Mouse (Mus musculus) cerebellum, adult 9-10 months (tissue): Measurements from ENCODE around the gene Gm17087.

ENCODE experiments used
- DNase-seq: peaks from one replicate; pipeline ENCODE4 v3.0.0; 2022

The Gm17087 gene

GRCm38 (mm10) chr17:8541974-8542538 lies 24.7 kb downstream of the Gm17087 start:
- DNase-seq: no peak

GRCm38 (mm10) chr17:8538102-8538501 lies 28.6 kb downstream of the Gm17087 start:
- DNase-seq: no peak

DNA sequence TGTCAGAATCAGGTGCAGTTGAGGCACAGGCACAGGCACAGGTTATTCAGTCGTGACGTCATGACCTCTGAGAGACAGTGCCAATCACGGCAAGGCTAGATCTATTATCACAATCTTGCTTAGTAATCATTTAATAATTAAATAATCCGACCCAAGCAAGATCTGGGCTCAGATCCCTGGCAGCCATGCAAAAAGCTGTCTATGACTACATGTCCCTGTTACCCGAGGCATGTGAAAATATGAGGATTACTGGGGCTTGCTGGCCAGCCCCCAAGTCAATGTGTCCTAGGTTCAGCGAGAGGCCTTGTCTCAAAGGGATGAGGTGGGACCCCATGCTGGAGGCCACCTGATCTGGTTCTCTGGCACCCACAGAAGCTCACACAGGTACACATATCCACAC lies 30.2 kb downstream of the Gm17087 start:
- DNase-seq: no peak

GRCm38 (mm10) chr17:8533828-8534227 lies 32.9 kb downstream of the Gm17087 start:
- no peak for DNase-seq

DNA sequence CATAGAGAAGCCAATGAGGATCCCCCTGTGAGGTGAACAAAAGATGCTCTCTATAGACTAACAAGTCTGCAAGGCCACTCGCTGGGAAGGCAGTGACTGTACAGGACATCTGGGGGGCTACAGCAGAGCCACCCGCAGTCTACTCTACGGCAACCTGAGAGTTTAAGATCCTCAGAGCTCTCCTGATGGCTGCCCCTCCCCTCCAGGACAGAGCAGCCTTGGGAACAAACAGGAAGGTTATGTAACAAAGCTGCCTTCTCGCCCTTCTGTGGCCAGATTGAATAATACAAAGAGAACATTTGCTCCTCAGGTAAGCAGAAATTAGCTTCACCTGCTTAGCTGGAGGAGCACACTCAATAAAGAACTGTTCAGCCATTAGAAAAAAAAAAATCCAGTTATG lies 34.1 kb downstream of the Gm17087 start:
- peak; percentile 86 for DNase-seq

DNA sequence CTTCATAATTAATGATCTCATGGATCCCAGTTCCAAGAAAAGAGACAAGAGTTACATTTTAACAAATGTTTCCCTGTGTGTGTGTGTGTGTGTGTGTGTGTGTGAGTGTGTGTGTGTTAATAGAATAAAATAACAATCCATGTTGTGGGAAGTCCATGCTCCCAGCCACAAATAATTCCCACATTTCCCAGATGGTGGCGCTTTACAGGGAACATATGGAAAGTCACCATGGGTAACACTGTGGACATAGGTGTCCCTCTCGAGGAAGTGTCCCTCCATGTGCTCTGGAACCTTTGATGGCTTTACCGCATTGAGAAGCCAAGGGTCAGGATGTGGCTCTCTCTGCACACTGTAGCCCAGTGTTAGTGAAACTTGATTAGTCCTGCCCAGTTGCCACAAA lies 38.1 kb downstream of the Gm17087 start:
- DNase-seq: no peak

GRCm38 (mm10) chr17:8526815-8527261 lies 39.9 kb downstream of the Gm17087 start:
- peak; percentile 82 for DNase-seq

GRCm38 (mm10) chr17:8525971-8526740 lies 40.6 kb downstream of the Gm17087 start:
- peak; percentile 75 for DNase-seq

DNA sequence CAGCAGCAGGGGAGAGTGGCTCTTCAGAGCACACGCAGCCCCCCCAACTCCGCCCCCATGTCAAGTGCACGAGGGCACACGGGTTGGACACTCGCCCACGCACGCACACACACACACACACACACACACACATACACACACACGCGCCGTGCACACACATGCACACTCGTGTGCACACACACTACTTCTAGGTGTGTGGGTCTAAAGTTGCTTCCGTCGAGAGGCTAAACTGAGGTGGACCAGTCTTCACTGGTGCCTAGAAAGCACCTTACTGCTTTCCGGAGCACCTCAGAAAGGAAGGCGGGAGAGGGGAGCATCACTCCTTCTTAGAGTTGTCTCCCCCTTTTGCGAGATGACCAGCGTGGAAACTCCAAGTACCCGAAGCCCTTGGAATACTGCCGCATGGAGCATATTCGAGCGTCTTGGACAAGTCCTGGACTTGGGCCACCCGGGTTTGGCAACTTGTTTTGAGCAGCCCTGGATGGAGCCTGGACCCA lies 41.5 kb downstream of the Gm17087 start, which contains the start of gene Pde10a:
TSS of gene Pde10a (plus strand) at position 148 of the 497 bp plus-strand sequence.
- peak; percentile 87 for DNase-seq

DNA sequence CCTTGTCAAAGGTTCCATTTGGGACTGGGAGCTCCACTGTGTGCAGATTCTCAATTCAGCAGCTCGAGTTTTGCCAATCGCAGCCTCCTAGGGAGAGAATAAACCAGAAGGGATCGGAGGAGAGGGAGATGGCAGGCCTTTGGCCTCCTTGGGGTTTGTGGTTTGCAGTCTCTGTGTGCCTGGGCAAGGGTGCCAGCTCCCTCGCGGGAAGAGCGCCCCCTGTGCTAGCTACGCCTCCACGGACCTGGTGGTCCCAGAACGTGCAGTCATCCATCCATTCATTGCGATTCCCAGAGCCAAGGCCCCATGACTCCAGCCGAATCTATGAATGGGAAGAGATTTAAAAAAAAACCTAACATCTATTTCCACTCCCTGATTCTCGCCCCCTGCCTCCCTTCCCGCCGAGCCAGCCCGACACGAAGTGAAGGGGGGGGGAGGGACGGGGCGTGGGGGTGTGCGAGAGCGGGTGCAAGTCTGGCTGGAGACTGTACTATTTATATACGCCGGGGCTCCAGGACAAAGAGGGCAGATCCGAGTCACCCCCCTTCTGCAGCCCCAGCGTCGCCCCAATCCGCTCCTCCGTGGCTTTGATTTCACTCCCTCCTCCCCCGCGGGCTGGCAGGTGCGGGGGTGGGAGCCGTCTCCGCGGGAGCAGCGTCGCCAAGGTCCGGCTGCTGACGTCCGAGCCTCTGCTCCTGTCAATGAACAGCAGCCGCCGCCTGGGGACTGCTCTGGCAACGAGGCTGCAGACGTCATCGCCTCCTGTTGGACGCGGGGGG lies 42.2 kb downstream of the Gm17087 start:
- peak; percentile 93 for DNase-seq

- peak; percentile 76 for DNase-seq
These were observed 42.8 kb downstream of the Gm17087 start for GRCm38 (mm10) chr17:8523986-8524385.

DNA sequence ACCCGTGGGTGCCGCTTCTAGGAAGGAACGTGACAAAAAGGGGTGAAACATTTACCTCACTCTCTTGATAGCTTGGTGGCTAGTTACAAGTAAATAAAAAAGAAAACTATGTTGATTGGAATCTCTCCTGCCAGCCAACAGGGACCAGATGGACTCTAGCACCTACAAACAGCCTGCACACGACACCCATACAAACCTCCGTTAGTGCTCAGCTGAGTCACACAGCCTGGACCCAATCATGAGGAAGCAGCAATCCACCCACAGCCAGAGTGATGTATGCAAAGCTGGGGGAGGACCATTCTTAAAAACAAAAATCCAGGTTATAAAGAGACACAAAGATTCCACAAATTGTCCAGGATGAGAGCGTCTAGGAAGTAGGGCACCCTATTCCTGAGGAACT lies 50.7 kb downstream of the Gm17087 start:
- no peak for DNase-seq
